Mouse (Mus musculus) layer of hippocampus, adult 8-10 months (tissue): ENCODE data around the gene Btbd35f23. TPM values are rescaled to one million over a fixed set of nuclear protein-coding genes. Genes with fewer than 3 reads are reported as not detected.
"Not testable (repeated sequence)": the region's sequence is repeated elsewhere in the genome, so short reads cannot be mapped to it uniquely, and the experiment has no call there.

Experiments
- DNase-seq, 2 experiments: peaks; one replicate each; pipeline ENCODE4 v3.0.0; 2022; ENCODE audit warnings: low spot score in 2 of 2
- total RNA-seq, 4 experiments: library from RNA; stranded (reverse); gene quantifications; 2 replicates each; pipeline ENCODE4 v1.2.4; 2022

The Btbd35f23 gene
- not detected for total RNA-seq

DNA sequence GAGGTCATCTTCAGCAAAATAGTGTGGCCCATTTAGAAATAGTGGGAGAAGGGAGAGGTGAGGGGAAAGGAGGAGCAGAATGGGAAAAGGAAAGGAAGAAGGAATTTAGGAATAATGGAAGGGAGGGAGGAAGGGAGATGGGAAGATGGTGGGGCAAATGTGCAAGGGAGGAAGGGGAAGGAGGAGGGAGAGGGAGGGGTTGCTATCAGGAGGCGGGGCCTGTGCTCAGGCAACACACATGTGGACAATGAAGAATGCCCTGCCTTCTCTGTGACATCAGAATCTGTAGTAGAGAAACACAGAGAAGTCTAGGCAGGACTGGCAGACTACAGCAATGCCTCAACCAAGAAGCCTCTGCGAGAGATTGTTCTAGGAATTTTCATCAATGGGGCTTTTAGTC lies at the start of gene Btbd35f23:
Gene Btbd35f23 (plus strand): TSS at position 301 of the 400 bp plus-strand sequence.
- not testable (repeated sequence) for DNase-seq

Other genes starting within 250 kb of the Btbd35f23 start
- gene Btbd35f24, start 119.0 kb downstream of the Btbd35f23 start, total RNA-seq = not detected